Mouse (Mus musculus): Measurements from ENCODE around the gene Nr1d1. TPM values are rescaled to one million over a fixed set of nuclear protein-coding genes. Genes with fewer than 3 reads are reported as not detected.
"Not testable (repeated sequence)": the region's sequence is repeated elsewhere in the genome, so short reads cannot be mapped to it uniquely, and the experiment has no call there.

Gene Nr1d1
- polyA plus RNA-seq, 3 experiments from 2014 or later: 6.5 to 8.4 (median 7.3) TPM

GRCm38 (mm10) chr11:98750351-98751201, 24.6 kb downstream of the Nr1d1 start:
- ATAC-seq: no peak

- no peak for ATAC-seq
Measured at GRCm38 (mm10) chr11:98749716-98750115, 25.4 kb downstream of the Nr1d1 start.

GRCm38 (mm10) chr11:98748506-98749416, 26.4 kb downstream of the Nr1d1 start:
- ATAC-seq: no peak

GRCm38 (mm10) chr11:98747804-98748505, 27.2 kb downstream of the Nr1d1 start:
- peak; percentile 54 for ATAC-seq

- peak; percentile 70 for ATAC-seq
Measured at GRCm38 (mm10) chr11:98746855-98747693, 28.1 kb downstream of the Nr1d1 start.

- ATAC-seq: no peak
Measured at GRCm38 (mm10) chr11:98745932-98746853, 28.9 kb downstream of the Nr1d1 start.

GRCm38 (mm10) chr11:98744456-98745019, 30.6 kb downstream of the Nr1d1 start:
- ATAC-seq: no peak

- ATAC-seq: no peak
Measured at GRCm38 (mm10) chr11:98743655-98744345, 31.3 kb downstream of the Nr1d1 start.

- ATAC-seq: no peak
Measured at GRCm38 (mm10) chr11:98742397-98743291, 32.5 kb downstream of the Nr1d1 start.

- ATAC-seq: peak; percentile 91
Measured at GRCm38 (mm10) chr11:98741622-98742396, 33.3 kb downstream of the Nr1d1 start.

- no peak for ATAC-seq
Measured at GRCm38 (mm10) chr11:98741051-98741620, 34.0 kb downstream of the Nr1d1 start.

- no peak for ATAC-seq
Measured at GRCm38 (mm10) chr11:98740393-98741050, 34.6 kb downstream of the Nr1d1 start, which contains the start of gene Thra. Gene Thra, plus strand, starts transcription at chr11:98740638.

GRCm38 (mm10) chr11:98740026-98740392, 35.1 kb downstream of the Nr1d1 start:
- ATAC-seq: no peak

GRCm38 (mm10) chr11:98738925-98739324, 36.2 kb downstream of the Nr1d1 start:
- no peak for ATAC-seq

GRCm38 (mm10) chr11:98738428-98738911, 36.7 kb downstream of the Nr1d1 start:
- ATAC-seq: no peak

GRCm38 (mm10) chr11:98737220-98737619, 37.9 kb downstream of the Nr1d1 start:
- not testable (repeated sequence) for ATAC-seq

- ATAC-seq: no peak
Measured at GRCm38 (mm10) chr11:98736176-98736575, 39.0 kb downstream of the Nr1d1 start.
